Mouse (Mus musculus) urinary bladder, postnatal 14 days (tissue): ENCODE measurements around the gene Mmp7.

Experiments used
- DNase-seq: peaks from one replicate; pipeline ENCODE4 v3.0.0; 2021; ENCODE audit warnings: low spot score

Gene Mmp7

GRCm38 (mm10) chr9:7744156-7744555 lies 52.3 kb downstream of the Mmp7 start:
- DNase-seq, result no peak

- no peak for DNase-seq
These were observed 57.0 kb downstream of the Mmp7 start for GRCm38 (mm10) chr9:7748881-7749280.
